Mouse (Mus musculus) telencephalon, adult 2 months (tissue): ENCODE results near the gene Arhgdib.
A peak's percentile ranks its signal among the peaks of the same experiment; 100 is the strongest.
"Not testable (repeated sequence)": the region's sequence is repeated elsewhere in the genome, so short reads cannot be mapped to it uniquely, and the experiment has no call there.

Experiments used
- DNase-seq: peaks from one replicate; pipeline ENCODE4 v3.0.0-alpha.2; 2011; ENCODE audit warnings: low read depth, low spot score

Gene Arhgdib

GRCm38 (mm10) chr6:136887854-136888253, 53.8 kb downstream of the Arhgdib start:
- no peak for DNase-seq

DNA sequence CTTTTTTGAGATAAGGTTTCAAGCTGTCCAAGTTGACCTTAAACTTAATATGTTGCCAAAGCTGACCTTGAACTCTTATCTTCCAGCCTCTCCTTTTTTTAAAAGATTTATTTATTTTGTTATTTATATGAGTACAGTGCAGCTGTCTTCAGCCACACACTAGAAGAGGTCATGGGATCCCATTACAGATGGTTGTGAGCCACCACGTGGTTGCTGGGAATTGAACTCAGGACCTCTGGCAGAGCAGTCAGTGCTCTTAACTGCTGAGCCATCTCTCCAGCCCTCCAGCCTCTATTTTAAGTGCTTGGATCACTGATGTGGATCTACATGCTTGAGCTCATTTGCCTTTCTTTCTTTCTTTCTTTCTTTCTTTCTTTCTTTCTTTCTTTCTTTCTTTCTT, 56.9 kb downstream of the Arhgdib start:
- DNase-seq = not testable (repeated sequence)

DNA sequence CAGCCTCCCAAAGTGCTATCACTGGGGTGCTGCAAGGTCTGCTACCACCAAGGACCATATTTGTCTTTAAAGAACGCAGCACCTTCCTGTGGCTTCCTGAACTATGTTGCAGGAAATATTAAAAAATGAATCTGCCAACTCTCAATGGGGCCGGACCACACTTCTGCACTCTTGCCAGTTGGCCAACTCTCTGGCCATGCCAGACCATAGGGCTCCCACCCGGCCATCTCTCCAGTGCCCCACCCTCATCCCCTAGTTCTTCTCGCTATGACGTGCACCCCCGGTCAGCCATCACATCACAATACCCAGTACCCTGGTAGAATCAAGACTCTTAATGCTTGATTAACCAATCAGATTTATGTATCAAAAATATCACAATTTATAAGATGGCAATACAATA, 57.7 kb downstream of the Arhgdib start:
- DNase-seq = no peak

DNA sequence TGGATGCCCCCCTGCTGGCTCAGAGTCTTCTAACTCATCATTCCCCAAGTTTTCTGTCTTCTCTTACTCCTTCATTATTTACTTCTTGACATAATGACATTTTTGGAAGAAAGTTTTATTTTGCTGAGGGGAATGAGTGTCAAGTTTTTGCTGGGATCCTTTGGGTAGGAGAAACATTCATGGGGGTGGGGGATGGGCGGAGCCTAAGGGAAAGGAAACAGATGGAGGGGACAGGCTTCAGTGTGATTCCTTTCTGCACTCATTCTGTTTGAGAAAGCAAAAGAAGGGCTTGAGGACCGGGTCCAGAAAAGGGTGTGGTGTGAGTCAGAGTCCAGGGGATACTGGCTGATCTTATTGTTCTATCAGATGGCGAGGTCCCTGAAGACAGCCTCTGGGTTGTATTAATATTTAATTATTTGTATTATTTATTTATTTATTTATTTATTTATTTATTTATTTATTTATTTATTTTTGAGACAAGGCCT, 58.2 kb downstream of the Arhgdib start:
- no peak for DNase-seq

DNA sequence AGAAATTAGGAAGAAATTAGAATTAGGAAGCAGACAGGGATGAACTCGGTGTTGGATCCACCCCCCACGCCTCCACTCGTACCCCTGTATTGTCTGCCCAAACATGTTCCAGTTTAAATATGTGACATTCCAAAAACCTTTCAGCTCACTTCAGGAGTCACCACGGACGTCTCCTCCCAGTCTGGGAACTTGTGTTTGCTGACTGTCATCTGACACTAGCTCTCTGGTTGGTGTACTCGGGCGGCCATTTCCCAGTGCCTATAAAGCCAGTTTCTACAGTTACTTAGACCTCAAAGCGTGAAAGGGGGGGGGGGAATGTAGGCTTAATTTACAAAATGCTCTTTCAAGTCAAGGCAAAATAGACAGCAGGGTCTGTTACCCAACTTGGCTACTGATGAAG, 60.0 kb downstream of the Arhgdib start:
- no peak for DNase-seq

GRCm38 (mm10) chr6:136875670-136876069, 66.0 kb downstream of the Arhgdib start, which contains the start of gene Mgp:
Mgp (minus strand) TSS chr6:136875823.
- peak; percentile 48 for DNase-seq

DNA sequence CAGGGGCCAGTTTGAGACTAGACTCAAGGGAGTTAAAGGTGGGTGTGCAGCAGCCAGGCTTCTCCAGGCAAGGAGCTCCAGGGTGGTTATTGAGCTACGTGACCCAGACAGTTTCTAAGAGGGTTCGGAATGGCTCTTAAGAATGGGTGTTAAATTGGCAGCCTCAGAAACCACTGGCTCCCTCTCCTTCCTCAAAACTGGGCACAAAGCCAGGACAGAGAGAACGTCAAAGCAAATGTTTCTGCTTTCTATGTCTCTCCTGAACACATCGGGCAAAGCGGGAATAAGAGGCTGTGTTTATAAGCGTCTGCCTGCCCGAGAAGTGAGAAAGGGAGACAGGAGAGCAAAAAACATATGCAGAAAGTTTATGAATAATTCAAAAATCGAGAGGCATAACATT, 67.1 kb downstream of the Arhgdib start:
- DNase-seq = no peak
